Mouse (Mus musculus): ENCODE measurements around the gene Mrgbp. TPM values are rescaled to one million over a fixed set of nuclear protein-coding genes. Genes with fewer than 3 reads are reported as not detected.

Mrgbp gene
- 46.7 TPM in 2 replicates for total RNA-seq (2017)

- ATAC-seq (ENCODE audit: extremely low read depth, insufficient number of reproducible peaks, low FRiP score, poor library complexity, severe bottlenecking): no peak
Observed at GRCm38 (mm10) chr2:180581002-180581401, at the start of gene Mrgbp. Mrgbp (plus strand) TSS chr2:180581304.

- no peak for ATAC-seq (ENCODE audit: extremely low read depth, insufficient number of reproducible peaks, low FRiP score, poor library complexity, severe bottlenecking)
Observed at GRCm38 (mm10) chr2:180531671-180532385, 49.3 kb upstream of the Mrgbp start.

GRCm38 (mm10) chr2:180532386-180532995 lies 48.6 kb upstream of the Mrgbp start:
- no peak for ATAC-seq (ENCODE audit: extremely low read depth, insufficient number of reproducible peaks, low FRiP score, poor library complexity, severe bottlenecking)

- no peak for ATAC-seq (ENCODE audit: extremely low read depth, insufficient number of reproducible peaks, low FRiP score, poor library complexity, severe bottlenecking)
Observed at GRCm38 (mm10) chr2:180533237-180533636, 47.9 kb upstream of the Mrgbp start.

GRCm38 (mm10) chr2:180543675-180544074 lies 37.4 kb upstream of the Mrgbp start:
- no peak for ATAC-seq (ENCODE audit: extremely low read depth, insufficient number of reproducible peaks, low FRiP score, poor library complexity, severe bottlenecking)

- ATAC-seq (ENCODE audit: extremely low read depth, insufficient number of reproducible peaks, low FRiP score, poor library complexity, severe bottlenecking): no peak
Observed at GRCm38 (mm10) chr2:180545046-180545445, 36.1 kb upstream of the Mrgbp start.

- no peak for ATAC-seq (ENCODE audit: extremely low read depth, insufficient number of reproducible peaks, low FRiP score, poor library complexity, severe bottlenecking)
Observed at GRCm38 (mm10) chr2:180547384-180548106, 33.6 kb upstream of the Mrgbp start.

GRCm38 (mm10) chr2:180552340-180552739 lies 28.8 kb upstream of the Mrgbp start:
- ATAC-seq (ENCODE audit: extremely low read depth, insufficient number of reproducible peaks, low FRiP score, poor library complexity, severe bottlenecking): no peak

- no peak for ATAC-seq (ENCODE audit: extremely low read depth, insufficient number of reproducible peaks, low FRiP score, poor library complexity, severe bottlenecking)
Observed at GRCm38 (mm10) chr2:180555219-180555618, 25.9 kb upstream of the Mrgbp start.

GRCm38 (mm10) chr2:180556470-180556869 lies 24.6 kb upstream of the Mrgbp start:
- ATAC-seq (ENCODE audit: extremely low read depth, insufficient number of reproducible peaks, low FRiP score, poor library complexity, severe bottlenecking): no peak

- ATAC-seq (ENCODE audit: extremely low read depth, insufficient number of reproducible peaks, low FRiP score, poor library complexity, severe bottlenecking): no peak
Observed at GRCm38 (mm10) chr2:180560245-180560644, 20.9 kb upstream of the Mrgbp start.

- ATAC-seq (ENCODE audit: extremely low read depth, insufficient number of reproducible peaks, low FRiP score, poor library complexity, severe bottlenecking): no peak
Observed at GRCm38 (mm10) chr2:180562146-180562545, 19.0 kb upstream of the Mrgbp start.

GRCm38 (mm10) chr2:180563296-180563695 lies 17.8 kb upstream of the Mrgbp start:
- ATAC-seq (ENCODE audit: extremely low read depth, insufficient number of reproducible peaks, low FRiP score, poor library complexity, severe bottlenecking): no peak

- no peak for ATAC-seq (ENCODE audit: extremely low read depth, insufficient number of reproducible peaks, low FRiP score, poor library complexity, severe bottlenecking)
Observed at GRCm38 (mm10) chr2:180563841-180564240, 17.3 kb upstream of the Mrgbp start.

- peak; percentile 59; the same call in 1 of the 2 replicates for ATAC-seq (ENCODE audit: extremely low read depth, insufficient number of reproducible peaks, low FRiP score, poor library complexity, severe bottlenecking)
Observed at GRCm38 (mm10) chr2:180566240-180566913, 14.7 kb upstream of the Mrgbp start.

GRCm38 (mm10) chr2:180569028-180569643 lies 12.0 kb upstream of the Mrgbp start:
- ATAC-seq (ENCODE audit: extremely low read depth, insufficient number of reproducible peaks, low FRiP score, poor library complexity, severe bottlenecking): no peak

GRCm38 (mm10) chr2:180576482-180576881 lies 4.6 kb upstream of the Mrgbp start:
- ATAC-seq (ENCODE audit: extremely low read depth, insufficient number of reproducible peaks, low FRiP score, poor library complexity, severe bottlenecking): no peak; the same call in 1 of the 2 replicates

- peak; percentile 56; the same call in 1 of the 2 replicates for ATAC-seq (ENCODE audit: extremely low read depth, insufficient number of reproducible peaks, low FRiP score, poor library complexity, severe bottlenecking)
Observed at GRCm38 (mm10) chr2:180578686-180579085, 2.4 kb upstream of the Mrgbp start.
